Mouse (Mus musculus) cerebellum, adult 9-11 months (tissue): ENCODE data around the gene Abhd14a.
"Not testable (repeated sequence)": the region's sequence is repeated elsewhere in the genome, so short reads cannot be mapped to it uniquely, and the experiment has no call there.

Experiments used
- DNase-seq: peaks from one replicate; pipeline ENCODE4 v3.0.0; 2022

The Abhd14a gene

DNA sequence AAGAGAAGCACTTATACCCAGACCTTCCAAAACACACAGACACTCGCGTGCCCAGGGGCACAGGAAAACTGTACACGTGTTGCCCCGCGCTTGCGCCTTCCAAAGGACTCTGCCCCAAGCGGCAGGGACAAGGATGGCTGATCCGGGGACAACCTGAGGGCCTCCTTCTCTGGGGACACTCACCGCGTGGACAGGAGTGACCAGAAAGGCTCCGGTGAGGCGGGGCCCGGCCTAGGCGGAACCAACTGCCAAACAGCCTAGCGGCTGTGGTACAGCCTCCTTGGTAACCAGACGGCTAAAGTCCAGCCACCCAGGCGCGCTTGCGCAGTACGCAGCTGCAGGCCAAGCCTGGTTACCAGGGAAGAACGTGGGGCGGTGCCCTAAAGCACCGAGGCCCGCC lies at the start of gene Abhd14a, which contains the start of gene Abhd14b:
Gene Abhd14a (minus strand): TSS at position 331 of the 400 bp plus-strand sequence.
Gene Abhd14b (plus strand): TSS at position 112 of the 400 bp plus-strand sequence.
- DNase-seq: peak; percentile 98

DNA sequence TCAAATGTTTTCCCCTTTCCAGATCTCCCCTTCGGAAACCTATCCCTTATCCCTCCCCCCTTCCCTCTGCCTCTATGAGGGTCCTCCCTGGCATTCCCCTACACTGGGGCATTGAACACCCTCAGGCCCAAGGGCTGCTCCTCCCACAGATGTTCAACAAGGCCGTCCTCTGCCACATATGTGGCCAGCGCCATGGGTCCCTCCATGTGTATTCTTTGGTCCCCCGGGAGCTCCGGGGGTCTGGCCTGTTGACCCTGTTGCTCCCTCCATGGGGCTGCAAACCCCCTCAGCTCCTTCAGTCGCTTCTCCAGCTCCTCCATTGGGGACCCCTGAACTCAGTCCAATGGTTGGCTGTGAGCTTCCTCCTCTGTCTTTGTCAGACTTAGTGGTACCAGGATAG lies 40.1 kb upstream of the Abhd14a start:
- not testable (repeated sequence) for DNase-seq

DNA sequence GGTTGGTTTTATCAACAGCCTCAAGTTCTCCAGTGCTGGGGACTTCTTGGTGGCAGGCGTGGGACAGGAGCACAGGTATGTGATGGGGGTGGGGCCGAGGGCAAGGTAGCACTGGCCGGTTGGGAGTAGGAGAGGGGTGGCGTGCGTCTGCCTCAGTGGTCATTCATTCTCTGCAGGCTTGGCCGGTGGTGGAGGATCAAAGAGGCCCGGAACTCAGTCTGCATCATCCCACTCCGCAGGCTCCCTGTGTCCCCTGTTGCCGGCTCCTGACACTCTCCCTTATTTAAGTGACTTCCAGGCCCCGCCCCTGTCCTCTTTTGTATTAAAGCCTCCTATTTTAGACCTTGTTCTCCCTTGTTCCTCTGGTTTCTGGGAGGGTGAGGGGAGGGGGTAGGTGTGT lies 37.6 kb upstream of the Abhd14a start:
- peak; percentile 6 for DNase-seq

DNA sequence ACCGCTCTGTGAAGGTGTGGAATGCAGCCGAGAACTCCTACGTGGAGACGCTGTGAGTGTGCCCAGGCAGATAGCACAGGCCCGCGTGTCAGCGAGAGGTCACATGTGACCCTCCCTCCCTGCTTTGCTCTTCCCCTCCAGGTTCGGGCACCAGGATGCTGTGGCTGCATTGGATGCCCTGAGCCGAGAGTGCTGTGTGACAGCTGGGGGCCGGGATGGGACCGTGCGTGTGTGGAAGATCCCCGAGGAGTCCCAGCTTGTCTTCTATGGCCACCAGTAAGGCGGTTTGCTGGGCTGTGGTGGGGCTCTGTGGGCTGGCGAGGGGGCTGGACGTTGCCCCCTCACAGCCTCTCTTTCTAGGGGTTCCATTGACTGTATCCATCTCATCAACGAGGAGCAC lies 36.1 kb upstream of the Abhd14a start:
- DNase-seq: no peak

DNA sequence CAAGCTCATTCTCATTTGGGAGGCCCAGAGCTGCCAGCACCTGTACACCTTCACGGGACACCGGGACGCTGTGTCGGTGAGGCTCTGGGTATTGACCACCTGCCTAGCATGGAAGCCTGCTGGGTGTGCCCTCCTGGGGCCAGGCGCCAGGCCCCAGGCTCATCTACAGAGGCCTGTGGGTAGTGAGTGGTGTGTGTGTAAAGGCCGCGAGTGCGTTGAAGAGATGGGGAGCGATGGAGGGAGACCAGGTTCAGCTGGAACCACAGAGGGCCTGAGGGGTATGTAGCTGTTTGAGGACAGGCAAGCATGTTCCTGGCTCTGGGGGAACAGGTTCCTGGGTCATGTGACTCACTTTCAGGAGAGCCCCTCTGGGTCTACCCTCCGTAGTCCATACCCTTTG lies 35.7 kb upstream of the Abhd14a start:
- peak; percentile 10 for DNase-seq

DNA sequence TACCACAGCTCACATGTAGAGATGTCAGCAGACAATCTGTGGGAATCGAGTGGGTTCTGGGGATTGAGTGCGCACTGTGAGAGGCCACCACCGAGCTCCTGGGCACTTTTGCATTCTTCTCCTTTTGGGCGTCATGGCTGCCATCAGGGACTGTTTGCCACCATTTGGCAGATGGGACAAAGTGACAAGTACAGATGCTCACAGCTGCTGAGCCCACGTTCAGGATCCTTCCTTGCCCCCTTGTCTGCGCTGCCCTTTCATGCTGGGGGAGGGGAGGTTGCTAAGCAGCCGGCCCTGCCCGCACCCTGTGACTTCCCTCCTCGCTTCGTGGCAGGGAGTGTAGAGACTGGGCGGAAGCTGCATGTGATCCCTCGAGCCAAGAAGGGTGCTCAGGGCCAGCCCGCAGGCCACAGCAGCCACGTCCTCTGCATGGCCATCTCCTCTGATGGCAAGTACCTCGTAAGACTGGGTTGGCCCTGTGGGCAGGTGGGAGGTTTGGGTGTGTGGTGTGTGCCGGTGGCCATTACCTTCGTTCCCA lies 35.2 kb upstream of the Abhd14a start:
- peak; percentile 14 for DNase-seq

DNA sequence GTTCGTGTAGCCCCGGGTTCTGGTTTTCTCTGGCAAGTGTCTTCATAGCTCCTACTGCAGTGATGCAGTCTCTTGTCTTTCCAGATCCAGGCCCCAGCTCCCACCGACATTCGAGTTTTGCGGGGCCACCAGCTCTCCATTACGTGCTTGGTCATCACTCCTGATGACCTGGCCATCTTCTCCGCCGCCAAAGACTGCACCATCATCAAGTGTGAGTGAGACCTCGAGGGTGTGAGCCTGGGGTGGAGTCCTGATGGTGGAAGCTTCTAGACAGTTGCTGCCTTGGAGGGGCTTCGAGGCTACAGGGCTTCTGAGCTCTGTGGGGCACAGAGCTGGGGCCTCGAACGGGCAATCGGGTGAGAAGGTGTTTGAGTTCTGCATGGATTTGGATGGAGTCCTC lies 34.2 kb upstream of the Abhd14a start:
- DNase-seq: peak; percentile 15

DNA sequence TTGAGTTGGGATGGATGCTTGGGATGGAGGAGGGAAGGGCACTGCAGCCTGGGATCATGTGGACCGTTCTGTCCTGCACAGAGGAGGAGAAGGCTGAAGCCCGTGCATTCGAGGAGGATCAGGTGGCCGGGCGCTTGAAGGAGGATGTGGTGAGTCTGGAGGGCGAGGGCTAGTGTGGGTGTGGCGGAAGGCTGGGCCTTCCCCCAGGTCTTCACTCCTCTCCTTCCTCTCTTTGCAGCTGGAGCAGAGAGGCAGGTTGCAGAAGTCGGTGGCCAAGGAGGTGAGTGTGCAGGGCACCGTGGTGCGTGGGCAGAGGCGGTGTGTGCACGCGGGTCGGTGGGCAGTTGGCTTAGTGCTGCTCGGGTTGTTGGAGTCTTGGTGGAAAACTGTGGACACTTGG lies 33.6 kb upstream of the Abhd14a start:
- DNase-seq: peak; percentile 24

DNA sequence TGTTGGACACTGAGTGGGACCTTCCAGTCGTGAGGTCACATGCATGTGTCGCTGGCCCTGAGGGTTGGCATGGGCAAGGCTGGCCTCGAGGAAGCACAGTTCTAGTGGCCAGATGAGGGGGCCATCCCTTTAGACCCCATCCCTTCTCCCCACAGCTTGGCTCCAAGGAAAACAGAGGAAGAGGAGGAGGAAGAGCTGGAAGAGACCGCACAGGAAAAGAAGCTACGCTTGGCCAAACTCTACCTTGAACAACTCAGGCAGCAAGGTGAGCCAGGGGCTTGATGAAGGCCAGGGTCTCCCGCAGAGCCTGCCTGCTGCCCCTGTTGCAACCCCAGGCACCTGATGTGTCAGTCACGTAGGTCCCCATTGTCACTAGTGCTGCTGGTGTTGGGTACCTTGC lies 33.1 kb upstream of the Abhd14a start:
- no peak for DNase-seq

DNA sequence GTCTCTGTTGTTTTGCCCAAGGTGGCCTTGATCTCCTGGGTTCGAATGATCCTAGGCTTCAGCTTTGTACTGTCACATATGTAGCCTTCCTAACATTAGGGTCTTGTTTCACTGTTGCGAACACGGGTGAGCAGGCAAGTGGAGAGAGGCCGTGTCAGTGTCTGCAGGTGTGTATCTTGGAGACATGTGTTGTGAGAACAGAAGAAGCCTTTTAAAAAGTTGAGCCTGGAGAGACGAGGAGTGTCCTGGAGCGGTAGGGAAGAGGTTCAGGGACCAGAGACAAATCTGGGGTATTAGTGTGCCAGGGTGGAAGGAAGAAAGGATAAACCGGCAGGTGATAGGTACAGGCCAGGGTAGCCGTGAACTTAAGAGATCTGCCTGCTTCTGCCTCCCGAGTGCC lies 30.6 kb upstream of the Abhd14a start:
- peak; percentile 39 for DNase-seq

DNA sequence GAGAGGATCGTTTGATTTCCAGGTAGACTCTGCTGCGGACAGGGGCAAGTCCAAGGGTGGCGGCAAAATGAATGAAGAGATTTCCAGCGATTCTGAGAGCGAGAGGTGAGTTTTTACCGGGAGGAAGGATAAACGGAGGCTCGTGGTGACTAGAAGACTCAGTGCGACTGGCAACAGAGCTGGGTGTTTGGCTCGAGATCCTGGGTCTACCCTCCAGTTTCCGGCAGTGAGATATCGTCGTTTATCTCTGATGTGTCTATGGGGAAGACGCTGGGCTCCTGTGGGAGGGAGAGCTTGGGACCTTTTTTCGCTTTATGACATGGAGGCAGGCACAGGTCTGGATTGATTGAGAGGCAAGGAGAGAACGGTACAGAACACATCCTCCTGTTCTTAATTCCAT lies 30.2 kb upstream of the Abhd14a start:
- no peak for DNase-seq

DNA sequence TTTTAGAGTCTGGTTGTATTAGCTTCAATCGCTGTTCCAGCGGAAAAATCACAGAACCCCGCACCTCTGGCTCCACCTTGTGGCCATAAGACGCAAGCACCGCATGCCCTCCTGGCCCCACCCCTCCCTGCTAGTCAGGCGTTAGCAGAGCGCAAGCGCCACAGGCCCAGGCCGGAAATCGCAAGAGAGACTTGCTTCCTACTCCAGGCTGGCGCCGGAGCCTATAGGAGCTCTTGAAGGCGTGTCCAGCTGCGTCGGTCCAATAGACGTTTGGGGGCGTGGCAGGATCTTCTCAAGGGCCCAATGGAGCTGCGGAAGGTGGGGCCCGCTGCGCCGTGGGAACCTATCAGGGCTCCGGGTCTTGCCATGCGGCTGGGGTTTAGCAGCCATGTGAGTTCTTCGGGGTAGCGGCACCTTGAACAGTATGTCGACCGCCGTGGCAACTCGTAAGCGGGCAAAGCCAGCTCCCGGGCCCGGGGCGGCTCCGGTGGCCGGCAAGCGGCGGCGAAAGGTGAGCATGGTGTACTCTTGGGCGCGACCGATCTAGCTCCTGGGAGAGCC lies 29.5 kb upstream of the Abhd14a start, which contains the start of gene Parp3:
Gene Parp3 (minus strand): TSS at position 26 of the 561 bp plus-strand sequence.
- DNase-seq: peak; percentile 100

DNA sequence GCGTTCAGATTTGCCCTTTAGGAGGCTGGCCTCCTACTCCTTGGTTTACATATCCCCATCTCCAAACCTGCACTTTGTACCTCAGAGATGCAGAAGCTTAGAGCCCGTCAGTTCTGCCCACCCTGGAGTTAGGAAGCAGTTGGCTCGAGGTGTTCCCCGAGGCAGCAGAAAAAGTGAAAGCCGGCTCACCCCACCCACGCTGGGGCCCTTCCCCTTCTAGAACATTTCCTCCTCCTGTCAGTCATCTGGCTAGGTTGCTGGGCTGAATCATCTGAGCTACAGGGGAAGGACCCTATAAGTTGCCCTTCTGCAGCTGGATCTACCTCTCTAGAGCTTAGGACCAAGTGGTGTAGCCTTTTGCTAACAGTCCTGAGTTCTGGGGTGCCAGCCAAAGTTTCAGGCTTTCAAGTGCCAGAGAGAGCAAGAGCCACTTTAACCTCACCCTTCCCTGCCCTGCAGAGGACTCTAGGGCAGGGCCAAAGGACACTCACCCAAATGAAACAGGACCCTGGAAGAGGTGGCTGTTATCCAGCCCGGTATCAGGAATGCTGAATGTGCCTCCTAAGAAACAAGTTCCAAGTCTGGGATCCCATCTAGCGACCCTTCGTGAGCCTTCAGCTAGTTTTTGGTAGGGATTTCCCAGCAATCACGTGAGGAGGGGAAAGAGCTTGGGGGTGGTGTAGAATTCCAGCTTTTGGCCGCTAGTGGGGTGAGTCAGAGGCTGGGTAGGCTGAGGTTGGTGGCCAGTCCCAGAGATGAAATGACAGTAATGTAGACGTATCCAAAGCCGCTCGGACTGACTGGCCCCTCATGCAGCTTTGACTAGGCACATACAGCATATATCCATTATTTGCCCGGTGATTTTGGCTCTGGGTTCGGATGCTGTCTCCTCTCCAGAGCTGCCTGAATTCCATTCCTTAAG lies 28.8 kb upstream of the Abhd14a start:
- no peak for DNase-seq

DNA sequence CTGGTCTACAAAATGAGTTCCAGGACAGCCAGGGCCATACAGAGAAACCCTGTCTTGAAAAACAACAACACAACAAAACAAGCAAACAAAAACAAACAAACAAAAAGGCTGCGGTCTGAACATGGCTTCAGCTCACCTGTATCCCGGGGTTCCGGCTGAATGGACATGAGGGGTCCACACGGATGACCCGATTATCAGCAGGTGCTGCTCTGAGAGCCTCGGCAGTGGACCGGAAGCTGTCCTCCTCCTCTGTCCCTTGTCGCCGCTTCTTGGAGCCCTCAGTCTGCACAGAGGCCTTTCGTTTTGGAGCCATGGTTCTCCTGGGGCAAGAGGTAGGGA lies 28.2 kb upstream of the Abhd14a start, which contains the start of gene Rrp9:
Gene Rrp9 (plus strand): TSS at position 301 of the 339 bp plus-strand sequence.
- DNase-seq: no peak

DNA sequence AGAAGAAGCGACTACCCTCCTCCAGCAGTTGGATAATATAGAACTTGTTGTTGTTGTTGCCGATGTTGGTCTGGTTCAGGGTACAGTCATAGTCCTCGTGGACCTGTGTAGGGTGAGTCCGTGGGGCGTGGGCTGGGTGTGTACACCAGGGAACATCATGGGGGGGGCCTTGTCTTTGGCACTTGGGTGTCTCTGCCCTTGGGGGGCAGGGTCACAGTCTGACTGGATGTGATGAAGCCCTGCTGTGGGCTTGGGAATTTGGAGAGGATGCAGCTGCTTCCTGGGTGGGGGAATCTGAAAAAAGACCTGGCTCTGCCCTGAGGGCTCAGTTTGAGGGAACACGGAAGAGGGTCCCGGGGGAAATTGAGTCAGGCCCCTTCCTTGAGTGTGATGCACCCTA lies 27.6 kb upstream of the Abhd14a start:
- peak; percentile 76 for DNase-seq

DNA sequence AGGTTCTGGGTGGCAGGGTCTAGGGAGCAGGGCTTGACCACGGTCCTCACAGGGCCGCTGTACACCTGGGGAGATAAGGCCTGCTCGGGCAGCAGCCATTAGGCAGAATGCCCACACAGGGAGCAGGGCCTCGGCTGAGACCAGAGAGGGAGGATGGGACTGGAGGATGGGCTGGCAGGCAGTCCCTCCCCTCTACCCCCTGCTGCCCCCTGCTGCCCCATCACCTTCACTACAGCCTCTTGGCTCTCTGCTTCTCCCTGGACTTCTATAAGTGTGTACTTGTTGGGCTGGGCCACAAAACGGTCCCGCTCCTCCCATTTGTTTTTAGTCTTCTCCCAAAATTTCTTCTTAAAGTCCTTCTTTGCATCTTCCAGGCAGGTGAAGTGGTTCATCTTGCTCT lies 27.0 kb upstream of the Abhd14a start:
- peak; percentile 87 for DNase-seq

DNA sequence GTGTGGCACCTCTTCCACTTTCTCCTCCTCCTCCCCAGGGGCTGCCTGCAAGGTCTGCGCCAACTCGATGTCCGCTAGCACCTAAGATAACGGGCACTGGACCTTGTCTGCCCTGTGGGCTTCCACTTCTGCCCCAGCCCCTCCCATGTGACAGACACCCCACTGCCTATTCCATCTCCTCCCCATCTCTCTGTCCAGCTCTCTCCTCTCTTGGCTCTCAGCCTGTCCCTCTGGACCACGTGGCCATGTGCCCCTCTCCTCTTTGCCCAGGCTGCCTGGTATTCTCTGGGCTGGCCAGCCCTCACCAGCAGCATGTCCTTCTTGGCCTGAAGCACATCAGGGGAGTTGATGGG lies 26.3 kb upstream of the Abhd14a start:
- no peak for DNase-seq

DNA sequence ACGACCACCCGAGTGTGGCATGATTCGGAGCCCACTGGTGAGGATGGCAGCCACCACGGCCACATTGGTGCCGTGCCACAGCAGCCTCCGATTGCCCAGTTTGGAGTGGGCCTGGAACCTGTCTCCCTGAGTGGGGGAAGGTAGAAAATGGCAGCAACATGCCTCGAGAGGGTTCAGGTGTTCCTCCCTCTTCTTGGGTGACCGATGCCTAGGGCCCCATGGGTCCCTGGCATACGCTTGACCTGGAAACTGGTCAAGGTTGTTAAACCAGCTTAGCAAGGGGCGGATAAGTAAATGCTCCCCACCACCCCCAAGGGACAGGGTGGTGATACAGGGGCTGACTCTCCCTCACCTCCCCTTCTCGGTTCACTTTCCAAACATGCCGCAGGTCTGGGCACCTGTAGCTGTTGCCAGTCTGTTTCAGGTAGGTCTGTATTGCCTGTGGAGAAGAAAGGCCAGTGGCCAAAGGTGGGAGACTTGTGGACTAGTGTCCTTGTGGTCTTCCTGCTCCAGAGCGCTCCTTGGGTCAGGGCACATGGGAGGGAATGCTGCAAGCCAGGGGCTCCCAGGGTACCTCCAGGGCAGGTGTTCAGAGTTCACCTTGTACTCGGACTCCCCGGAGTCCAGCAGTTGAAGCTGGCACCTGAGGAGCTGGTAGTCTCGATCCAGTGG lies 25.7 kb upstream of the Abhd14a start:
- DNase-seq: peak; percentile 78

DNA sequence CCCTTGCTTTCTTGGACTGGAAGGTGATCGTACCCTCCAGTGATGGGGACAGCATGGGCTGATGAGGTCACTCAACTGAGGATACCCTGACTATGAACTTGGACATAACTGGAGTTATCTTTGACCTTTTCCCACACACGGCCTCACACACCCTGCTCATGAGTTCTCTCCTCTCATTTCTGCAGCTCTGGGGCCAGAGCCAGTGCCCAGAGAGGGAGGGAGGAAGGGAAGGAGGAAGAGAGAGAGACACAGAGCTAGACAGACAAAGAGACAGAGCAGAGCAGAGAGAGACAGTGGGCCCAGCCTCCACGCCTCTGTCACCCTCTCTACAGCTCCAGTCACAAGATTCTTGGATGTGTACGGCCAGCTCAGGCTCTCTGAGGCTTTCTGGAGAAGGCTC lies 24.8 kb upstream of the Abhd14a start:
- peak; percentile 53 for DNase-seq

DNA sequence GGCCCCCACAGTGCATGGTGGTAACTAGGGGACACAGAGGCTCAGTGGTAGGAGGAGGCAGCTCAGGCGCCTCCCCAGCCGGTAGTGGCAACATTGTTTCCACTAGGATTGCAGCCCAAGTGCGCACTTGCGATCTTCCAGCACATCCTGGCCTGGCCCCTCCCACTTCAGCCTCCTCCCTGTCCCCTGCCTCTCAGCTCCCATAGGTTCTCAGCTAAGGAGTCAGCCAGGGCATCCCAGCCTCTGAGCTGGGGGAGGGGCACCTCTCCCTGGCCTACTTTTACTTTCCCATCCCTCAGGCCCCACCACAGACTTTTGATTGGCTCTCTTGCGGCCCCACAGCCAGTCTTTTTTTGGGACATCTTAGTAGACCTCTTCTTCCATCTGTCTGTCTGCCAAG lies 24.4 kb upstream of the Abhd14a start:
- DNase-seq: peak; percentile 73

DNA sequence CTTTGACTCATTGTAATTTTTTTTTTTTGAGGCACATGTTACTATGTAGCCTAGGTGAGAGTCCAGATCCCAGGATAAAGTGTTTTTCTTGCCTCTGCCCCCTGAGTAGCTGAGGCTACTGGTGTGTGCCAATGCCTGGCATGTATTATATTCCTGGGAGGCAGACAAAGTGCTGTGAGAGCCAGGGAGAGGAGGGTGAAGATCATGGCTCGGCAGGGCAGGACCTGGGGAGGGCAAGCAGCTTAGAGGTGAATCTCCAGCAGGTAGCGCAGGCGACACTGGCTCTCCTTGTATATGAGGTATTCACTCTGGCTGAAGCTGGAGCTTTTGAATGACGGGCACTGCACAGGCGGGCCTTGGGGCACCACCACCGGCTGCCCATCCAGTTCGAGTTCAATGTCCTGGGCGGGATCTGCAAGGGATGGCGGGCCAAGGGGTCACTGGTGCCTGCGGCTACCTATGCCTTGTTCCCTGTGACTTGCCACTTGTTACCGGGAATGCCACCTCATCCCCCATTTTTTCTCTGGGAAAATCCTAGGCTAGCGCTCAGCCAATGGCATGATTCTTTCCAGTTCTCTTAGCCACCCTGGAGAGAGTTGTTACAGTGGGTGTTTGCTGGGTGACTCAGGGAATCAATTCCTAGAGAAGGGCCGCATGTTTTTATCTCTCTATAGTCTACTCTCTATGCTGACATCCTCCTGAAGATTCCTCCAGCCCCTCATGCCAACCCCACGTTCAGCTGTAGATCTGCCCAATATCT lies 23.7 kb upstream of the Abhd14a start:
- peak; percentile 45 for DNase-seq

DNA sequence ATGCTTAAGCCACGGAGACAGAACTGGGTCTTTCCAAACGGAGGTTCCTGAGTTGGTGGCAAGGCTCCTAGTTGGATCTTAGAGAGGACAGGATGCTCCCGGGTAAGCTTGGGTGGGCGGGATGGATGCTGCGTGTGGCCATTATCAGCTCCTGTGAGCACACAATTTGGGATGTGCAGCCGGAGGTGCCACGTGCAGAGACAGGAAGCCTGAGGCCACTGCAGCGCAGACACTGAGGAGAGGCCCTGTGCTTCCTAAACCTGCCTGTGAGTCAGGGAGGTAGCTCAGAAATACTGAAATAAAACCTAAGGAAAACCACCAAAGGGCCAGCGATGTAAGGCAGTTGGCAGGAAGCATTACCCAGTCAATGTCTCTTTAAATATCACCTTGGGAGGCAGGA lies 22.3 kb upstream of the Abhd14a start:
- peak; percentile 36 for DNase-seq

DNA sequence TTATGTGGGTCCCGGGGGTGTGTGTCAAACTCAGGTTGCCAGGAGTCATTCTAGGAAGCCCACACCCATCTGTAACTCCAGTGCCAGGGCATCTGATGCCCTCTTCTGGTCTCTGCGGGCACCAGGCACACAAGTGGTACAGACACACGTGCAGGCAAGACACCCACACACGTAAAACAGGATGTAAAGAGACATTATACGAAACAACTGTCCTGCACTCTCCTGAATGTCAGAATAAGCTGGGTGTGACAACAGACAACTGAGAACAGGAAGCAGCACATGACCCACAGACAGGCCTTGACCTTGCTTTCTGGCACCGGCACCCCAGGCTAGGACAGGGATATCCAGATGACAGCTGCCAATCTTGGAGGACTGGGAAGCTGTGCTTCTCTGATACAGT lies 21.8 kb upstream of the Abhd14a start:
- peak; percentile 53 for DNase-seq
